Mouse (Mus musculus): ENCODE data around the gene Ndufa9.

The Ndufa9 gene

GRCm38 (mm10) chr6:126848712-126849704 is at the start of gene Ndufa9:
TSS of gene Ndufa9 (minus strand) at chr6:126849136.
- DNase-seq (ENCODE audit: low read depth, low spot score): peak; percentile 91

- DNase-seq (ENCODE audit: low read depth, low spot score): no peak
These were observed 28.2 kb upstream of the Ndufa9 start for GRCm38 (mm10) chr6:126877118-126877517.

DNA sequence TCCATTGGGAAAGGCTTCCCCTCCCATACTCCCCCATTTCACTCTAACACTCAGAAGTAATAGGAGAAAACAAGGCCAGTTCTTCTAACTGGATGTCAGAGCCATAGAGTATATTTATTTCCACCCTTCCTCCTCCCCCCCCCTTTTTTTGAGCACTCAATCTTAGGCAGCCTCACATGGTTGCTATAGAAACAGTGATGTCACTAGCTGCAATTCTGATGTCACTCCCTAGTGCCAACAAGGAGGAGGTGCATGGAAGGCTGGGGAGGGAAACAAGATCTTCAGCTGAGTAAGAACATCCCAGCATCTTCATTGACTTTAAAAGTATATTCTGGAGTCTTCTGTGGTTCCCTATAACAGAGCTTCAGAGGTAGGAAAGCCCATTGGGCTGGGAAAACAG is 3.9 kb upstream of the Ndufa9 start, which contains the start of gene Akap3:
Gene Akap3 (plus strand): TSS at position 218 of the 400 bp plus-strand sequence.
- no peak for DNase-seq (ENCODE audit: low read depth, low spot score)

DNA sequence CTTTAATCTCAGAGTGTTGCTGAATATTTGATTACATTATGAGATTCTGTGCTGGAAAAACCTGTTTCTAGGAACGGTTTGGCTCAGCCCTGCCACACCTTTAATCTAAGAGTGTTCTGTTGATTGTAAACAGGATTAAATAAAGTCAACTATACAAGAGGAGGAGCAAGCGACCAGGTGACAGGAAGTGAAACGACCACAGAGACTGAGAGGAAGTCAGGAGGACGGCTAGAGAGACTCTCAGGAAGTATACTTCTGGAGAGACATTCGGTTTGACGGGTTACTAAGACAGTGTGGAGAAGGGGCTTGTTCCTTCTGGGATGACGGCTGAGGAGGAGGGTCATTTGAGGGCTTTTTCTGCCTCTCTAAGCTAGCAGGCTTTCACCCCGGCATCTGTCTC is 12.3 kb downstream of the Ndufa9 start:
- no peak for DNase-seq (ENCODE audit: low read depth, low spot score)

GRCm38 (mm10) chr6:126823087-126823486 is 25.8 kb downstream of the Ndufa9 start:
- DNase-seq (ENCODE audit: low read depth, low spot score): no peak

DNA sequence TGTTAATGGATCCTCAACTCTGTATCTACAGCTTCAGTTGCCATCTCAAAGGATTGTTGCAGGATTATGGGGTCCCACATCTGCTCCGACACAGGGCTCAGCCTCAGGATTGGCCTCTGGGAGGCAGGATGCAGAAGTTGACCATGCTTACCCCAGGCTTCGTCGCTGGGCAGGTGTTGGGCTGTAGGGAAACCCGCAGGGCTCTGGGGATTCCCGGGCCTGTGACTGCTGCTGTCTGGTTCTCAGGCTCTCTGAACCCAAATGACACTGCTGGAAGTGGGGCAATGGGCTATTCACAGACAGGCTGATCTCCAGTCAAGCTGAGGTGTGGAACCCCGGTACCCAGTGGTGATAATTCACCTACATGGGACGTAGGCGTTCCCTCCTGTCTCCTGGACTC is 32.6 kb downstream of the Ndufa9 start:
- DNase-seq (ENCODE audit: low read depth, low spot score): no peak

GRCm38 (mm10) chr6:126815206-126815750 is 33.7 kb downstream of the Ndufa9 start:
- DNase-seq (ENCODE audit: low read depth, low spot score): no peak

DNA sequence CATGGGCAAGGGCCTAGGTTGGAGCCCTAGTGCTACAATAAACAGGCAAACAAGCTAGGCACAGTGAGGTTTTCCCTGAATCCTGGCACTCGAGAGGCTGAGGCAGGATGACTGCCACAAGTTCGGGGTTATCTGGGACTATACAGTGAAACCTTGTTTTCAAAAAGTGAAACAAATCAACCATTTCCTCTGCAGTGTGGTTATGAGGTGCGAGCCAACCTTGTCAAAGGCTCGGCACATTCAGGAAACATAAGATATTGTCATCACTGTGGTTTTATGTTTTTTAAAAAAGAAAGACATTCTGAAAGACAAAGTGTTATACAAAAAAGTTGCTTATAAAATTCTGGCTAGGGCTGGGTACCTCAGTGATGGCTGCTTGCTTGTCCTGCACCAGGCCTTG is 37.5 kb downstream of the Ndufa9 start:
- no peak for DNase-seq (ENCODE audit: low read depth, low spot score)

- no peak for DNase-seq (ENCODE audit: low read depth, low spot score)
These were observed 40.4 kb downstream of the Ndufa9 start for GRCm38 (mm10) chr6:126808561-126808960.

DNA sequence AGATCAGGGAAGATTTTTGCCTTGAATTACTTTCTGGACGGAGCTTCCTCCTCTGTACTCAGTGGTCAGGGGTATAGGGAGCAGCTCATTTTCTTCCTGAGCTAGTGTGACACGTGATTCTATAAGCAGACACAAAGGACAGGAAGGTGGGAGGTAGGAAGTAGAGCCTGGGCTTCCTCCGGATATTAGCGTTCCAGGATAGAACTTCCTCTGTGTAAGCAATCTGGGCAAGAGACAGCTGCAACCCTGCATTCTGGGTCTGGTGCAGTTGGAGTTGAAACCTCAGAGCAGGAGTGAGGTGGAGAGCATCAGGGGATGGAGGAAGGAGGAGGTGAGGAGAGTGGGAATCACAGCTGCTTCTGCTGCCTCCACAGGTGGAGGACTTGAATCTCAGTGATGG is 40.8 kb downstream of the Ndufa9 start:
- no peak for DNase-seq (ENCODE audit: low read depth, low spot score)

DNA sequence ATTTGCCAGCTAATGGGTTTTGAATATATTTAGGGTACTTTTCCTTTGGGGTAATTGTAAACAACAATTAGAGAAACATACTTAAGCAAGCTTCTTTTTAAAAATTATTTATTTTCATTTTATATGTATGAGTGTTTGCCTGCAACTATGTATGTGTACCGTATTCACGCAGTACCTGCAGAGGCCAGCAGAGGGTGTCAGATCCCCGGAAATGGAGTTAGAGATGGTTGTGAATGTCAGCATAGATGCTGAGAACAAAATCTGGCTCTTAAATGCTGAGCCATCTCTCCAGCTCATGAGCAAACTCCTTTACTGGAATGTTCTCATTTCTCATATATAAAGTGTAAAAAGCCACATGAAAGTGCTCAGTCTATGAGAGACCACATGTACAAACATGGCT is 42.2 kb downstream of the Ndufa9 start:
- DNase-seq (ENCODE audit: low read depth, low spot score): no peak

- DNase-seq (ENCODE audit: low read depth, low spot score): no peak
These were observed 46.0 kb downstream of the Ndufa9 start for GRCm38 (mm10) chr6:126802946-126803345.

GRCm38 (mm10) chr6:126794751-126795150 is 54.2 kb downstream of the Ndufa9 start:
- no peak for DNase-seq (ENCODE audit: low read depth, low spot score)

DNA sequence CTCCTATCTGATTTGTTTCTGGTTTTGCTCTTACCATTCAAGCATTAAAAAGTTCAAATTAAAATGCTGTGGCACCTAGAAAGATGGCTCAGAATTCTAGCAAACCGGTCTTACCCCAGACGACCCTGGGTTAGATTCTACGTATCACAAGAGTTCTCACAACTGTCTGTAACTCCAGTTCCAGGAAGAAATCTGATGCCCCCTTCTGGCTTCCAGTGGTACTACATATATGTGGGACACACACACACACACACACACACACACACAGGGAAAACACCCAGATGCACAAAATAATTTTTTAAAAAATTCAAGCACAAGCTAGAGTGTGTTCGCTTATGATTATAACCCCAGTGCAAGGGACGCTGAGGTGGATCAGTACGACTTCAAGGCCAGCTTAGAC is 55.2 kb downstream of the Ndufa9 start:
- DNase-seq (ENCODE audit: low read depth, low spot score): no peak

- DNase-seq (ENCODE audit: low read depth, low spot score): no peak
These were observed 57.0 kb downstream of the Ndufa9 start for GRCm38 (mm10) chr6:126791964-126792363.

DNA sequence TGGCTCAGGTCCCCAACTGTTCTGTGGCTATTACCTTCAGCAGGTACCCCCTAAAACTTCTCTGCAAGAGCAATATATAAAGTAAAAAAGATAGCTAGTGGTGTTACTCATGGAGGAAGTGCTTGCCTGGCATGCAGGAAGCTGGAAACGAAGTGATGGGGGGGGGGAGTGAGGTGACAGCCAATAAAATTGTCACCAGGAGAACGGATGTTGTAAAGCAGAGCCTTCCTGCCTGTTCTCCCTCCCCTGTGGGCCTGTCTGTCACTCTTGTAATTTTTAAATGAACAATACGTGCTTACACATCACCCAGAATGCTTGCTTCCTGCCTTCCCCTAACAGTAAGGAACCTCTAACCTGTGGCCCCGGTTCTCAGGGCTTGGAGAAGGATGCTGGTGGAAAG is 57.4 kb downstream of the Ndufa9 start:
- no peak for DNase-seq (ENCODE audit: low read depth, low spot score)

DNA sequence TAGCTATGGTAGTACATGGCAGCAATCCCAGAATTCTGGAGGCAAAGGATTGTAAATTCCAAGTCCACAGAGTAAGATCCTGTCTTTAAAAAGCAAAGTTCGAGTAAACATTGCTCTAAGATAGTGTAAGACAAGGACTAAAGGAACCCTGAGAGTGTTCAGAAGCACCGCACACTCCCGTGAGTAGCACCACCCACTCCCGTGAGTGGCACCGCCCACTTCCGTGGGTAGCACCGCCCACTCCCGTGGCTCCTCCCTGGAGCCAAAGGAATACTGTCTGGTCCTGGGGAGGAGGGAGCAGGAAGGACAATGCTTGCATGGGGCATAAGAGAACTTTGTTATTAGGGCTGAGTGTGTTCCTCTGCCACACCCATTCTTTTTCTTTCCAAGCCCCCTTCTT is 60.1 kb downstream of the Ndufa9 start:
- no peak for DNase-seq (ENCODE audit: low read depth, low spot score)

- no peak for DNase-seq (ENCODE audit: low read depth, low spot score)
These were observed 64.7 kb downstream of the Ndufa9 start for GRCm38 (mm10) chr6:126784206-126784605.

DNA sequence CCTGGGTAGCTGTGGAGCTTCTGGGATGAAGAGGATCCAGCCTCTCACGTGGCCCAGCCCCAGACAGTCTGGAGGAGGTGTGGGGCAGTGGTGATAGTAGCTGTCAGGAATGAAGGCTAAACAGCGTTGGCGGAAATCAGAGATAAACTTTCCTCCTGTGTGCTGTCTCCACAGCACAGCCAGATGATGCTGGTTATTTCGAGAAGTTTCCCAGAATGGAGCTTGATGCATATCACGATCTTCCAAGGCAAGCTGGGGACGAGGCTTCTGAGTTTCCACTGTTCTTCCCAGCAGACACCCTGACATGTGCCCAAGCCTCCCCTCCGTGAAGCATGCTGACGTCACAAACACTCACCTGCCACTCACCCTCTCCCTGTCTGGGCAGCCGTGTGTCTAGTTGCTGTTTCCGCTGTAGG is 65.3 kb downstream of the Ndufa9 start:
- no peak for DNase-seq (ENCODE audit: low read depth, low spot score)

- no peak for DNase-seq (ENCODE audit: low read depth, low spot score)
These were observed 65.9 kb downstream of the Ndufa9 start for GRCm38 (mm10) chr6:126783056-126783455.

DNA sequence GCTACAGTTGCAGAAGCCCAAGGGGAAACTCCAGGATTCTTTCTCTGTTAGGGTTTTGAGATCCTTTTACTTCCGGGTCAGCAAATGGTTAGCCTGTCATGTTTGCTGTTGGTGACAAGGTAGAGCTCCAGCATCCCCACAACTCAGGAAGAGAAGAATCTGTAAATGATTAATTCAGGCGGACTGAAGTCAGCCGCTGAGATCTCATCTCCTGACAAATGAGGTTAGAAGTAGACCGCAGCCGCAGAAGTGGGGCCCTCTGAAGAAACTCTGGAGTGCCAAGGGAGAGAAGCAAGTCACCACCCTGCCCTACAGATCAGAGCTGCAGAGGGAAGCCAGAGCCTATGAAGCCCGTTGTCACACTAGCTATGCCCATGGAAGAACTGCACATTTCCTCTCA is 71.0 kb downstream of the Ndufa9 start:
- DNase-seq (ENCODE audit: low read depth, low spot score): no peak

GRCm38 (mm10) chr6:126773873-126774272 is 75.1 kb downstream of the Ndufa9 start:
- no peak for DNase-seq (ENCODE audit: low read depth, low spot score)

DNA sequence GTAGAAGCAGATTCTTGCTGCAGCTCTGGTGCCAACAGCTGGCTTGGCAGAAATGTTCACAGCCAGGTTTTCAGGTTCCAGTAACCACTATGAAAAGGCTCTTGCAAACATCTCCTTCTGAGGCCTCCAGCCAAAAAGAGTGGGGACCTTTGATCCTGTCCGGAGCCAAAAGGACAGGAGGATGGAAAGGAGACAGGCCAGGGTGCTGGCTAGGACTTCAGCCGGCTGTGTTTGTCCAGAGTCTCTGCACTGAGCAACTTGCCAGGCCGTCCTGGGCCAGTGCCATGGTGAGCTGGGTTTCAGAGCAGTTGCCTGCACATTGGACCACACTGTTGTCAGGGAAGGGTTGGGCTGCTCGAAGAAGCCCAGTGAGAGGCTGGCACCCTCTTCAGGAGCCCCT is 76.6 kb downstream of the Ndufa9 start:
- DNase-seq (ENCODE audit: low read depth, low spot score): no peak

Data from brain, embryonic 18.5 days (tissue).